Mouse (Mus musculus): ENCODE results near the gene Slc9a1. TPM values are rescaled to one million over a fixed set of nuclear protein-coding genes. Genes with fewer than 3 reads are reported as not detected.

The Slc9a1 gene
- polyA plus RNA-seq, 1 experiment from 2014 or later: 6.9 TPM

DNA sequence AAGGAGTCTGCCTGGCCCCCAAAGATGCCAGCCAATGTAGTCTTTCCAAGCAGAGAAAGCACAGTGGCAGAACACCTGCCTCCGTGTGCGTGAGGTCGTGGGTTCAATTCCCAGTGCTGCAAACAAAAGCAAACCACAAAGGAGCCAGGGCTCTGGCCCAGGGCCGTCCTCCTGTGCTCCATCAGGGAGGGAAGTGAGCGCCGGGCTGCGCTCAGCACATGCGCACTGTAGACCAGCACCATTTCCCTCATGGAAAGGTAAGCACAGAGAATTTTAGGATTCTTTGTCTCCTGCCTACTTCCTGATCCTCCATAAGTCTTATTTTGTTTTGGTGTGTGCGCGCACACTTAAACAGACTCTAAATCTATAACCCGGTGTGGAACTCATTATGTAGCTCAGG lies 78.5 kb downstream of the Slc9a1 start:
- DNase-seq (ENCODE audit: low spot score) (no peak), ATAC-seq (ENCODE audit: insufficient read depth, low FRiP score, low TSS enrichment) (no peak)
- 81% methylated on average over 11 of the region's 11 CpGs for WGBS
- Histone ChIP-seq H3K4me1 (ENCODE audit: control insufficient read depth, insufficient read depth, low read length) (no peaks in the 10 kb centered on the region; the same call in 1 of the 2 replicates), H3K4me3 (ENCODE audit: low read depth, low read length) (no peak overlapping the region), H3K27ac (ENCODE audit: low read depth, low read length) (no peak overlapping the region), H3K9ac (ENCODE audit: low read length) (no peak overlapping the region), H3K36me3 (ENCODE audit: control insufficient read depth, insufficient read depth, low read length) (no peaks in the 10 kb centered on the region), H3K27me3 (ENCODE audit: control insufficient read depth, insufficient read depth, low read length) (no peaks in the 10 kb centered on the region), H3K4me2 (ENCODE audit: low read depth) (no peak overlapping the region), H3K9me3 (ENCODE audit: control insufficient read depth, low read length) (no peaks in the 10 kb centered on the region)

GRCm38 (mm10) chr4:133448708-133449388 lies 79.3 kb downstream of the Slc9a1 start:
- no peak overlapping the region for H3K4me3 ChIP-seq (ENCODE audit: low read depth, low read length)

DNA sequence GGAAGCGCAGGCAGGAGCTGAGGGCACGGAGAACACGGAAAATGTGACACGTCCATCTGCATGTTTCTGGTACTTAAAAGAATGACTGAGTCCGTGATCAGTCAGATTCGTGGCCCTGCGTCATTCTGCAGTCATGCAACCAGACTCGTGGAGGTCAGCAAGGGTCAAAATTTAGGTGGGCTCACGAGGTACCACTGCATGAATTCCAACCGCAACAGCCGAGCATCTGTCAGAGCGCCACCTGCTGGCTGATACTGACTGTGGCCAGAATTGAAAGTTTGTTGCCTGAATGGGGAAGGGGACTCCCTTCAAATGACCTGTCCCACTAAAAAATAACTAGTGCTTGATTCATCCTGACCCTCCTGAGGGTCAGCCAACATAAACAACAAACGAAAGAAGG lies 80.2 kb downstream of the Slc9a1 start:
- no peaks in the 10 kb centered on the region for H3K27me3 ChIP-seq (ENCODE audit: control insufficient read depth, insufficient read depth, low read length)

More at GRCm38 (mm10) chr4:133448708-133449388, 79.3 kb downstream of the Slc9a1 start:
- DNase-seq (ENCODE audit: low spot score) (no peak), ATAC-seq (ENCODE audit: insufficient read depth, low FRiP score, low TSS enrichment) (no peak)
- Histone ChIP-seq H3K4me2 (ENCODE audit: low read depth) (no peak overlapping the region), H3K36me3 (ENCODE audit: control insufficient read depth, insufficient read depth, low read length) (no peaks in the 10 kb centered on the region), H3K27ac (ENCODE audit: low read depth, low read length) (no peak overlapping the region), H3K9ac (ENCODE audit: low read length) (no peak overlapping the region), H3K4me1 (ENCODE audit: control insufficient read depth, insufficient read depth, low read length) (no peaks in the 10 kb centered on the region; the same call in 1 of the 2 replicates), H3K9me3 (ENCODE audit: control insufficient read depth, low read length) (no peaks in the 10 kb centered on the region), H3K27me3 (ENCODE audit: control insufficient read depth, insufficient read depth, low read length) (no peaks in the 10 kb centered on the region)
- 61% methylated on average over 8 of the region's 8 CpGs for WGBS

DNA sequence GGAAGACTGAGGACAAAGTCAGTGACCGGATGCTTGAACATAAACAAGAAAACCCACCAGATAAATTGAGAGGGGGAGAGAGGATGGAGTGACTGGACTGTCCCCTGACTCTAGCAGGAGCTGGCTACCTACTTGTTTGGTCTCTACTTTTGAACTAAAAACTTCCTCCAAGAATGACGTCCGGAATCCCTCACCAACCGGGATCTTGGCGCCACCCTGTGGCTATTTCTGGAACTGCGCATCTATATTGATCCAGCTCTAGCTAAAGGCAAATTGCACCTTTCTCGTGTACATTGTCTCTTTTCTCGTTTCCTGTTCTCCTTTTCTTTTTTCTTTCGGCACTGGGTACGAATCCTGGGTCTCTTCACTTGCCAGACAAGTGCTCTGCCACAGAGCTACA lies 82.0 kb downstream of the Slc9a1 start:
- H3K36me3 ChIP-seq (ENCODE audit: control insufficient read depth, insufficient read depth, low read length): no peaks in the 10 kb centered on the region
- H3K4me1 ChIP-seq (ENCODE audit: control insufficient read depth, insufficient read depth, low read length): no peaks in the 10 kb centered on the region; the same call in 1 of the 2 replicates
- H3K9me3 ChIP-seq (ENCODE audit: control insufficient read depth, low read length): no peaks in the 10 kb centered on the region
- H3K27me3 ChIP-seq (ENCODE audit: control insufficient read depth, insufficient read depth, low read length): no peaks in the 10 kb centered on the region
- WGBS: 16% methylated on average over 10 of the region's 10 CpGs
- no peak overlapping the region for H3K27ac ChIP-seq (ENCODE audit: low read depth, low read length)
- DNase-seq (ENCODE audit: low spot score) (peak; percentile 83), ATAC-seq (ENCODE audit: insufficient read depth, low FRiP score, low TSS enrichment) (no peak)
- H3K4me2 ChIP-seq (ENCODE audit: low read depth): no peak overlapping the region
- no peak overlapping the region for H3K9ac ChIP-seq (ENCODE audit: low read length)
- no peak overlapping the region for H3K4me3 ChIP-seq (ENCODE audit: low read depth, low read length)

More for the DNA sequence above, 80.2 kb downstream of the Slc9a1 start:
- Histone ChIP-seq H3K27ac (ENCODE audit: low read depth, low read length) (no peak overlapping the region), H3K4me2 (ENCODE audit: low read depth) (no peak overlapping the region), H3K4me1 (ENCODE audit: control insufficient read depth, insufficient read depth, low read length) (no peaks in the 10 kb centered on the region; the same call in 1 of the 2 replicates), H3K4me3 (ENCODE audit: low read depth, low read length) (no peak overlapping the region), H3K36me3 (ENCODE audit: control insufficient read depth, insufficient read depth, low read length) (no peaks in the 10 kb centered on the region), H3K9me3 (ENCODE audit: control insufficient read depth, low read length) (no peaks in the 10 kb centered on the region), H3K9ac (ENCODE audit: low read length) (no peak overlapping the region)
- DNase-seq (ENCODE audit: low spot score) (peak; percentile 73), ATAC-seq (ENCODE audit: insufficient read depth, low FRiP score, low TSS enrichment) (no peak)
- 15% methylated on average over 13 of the region's 13 CpGs for WGBS

GRCm38 (mm10) chr4:133452433-133452832 lies 82.9 kb downstream of the Slc9a1 start:
- H3K9ac ChIP-seq (ENCODE audit: low read length): no peak overlapping the region
- no peaks in the 10 kb centered on the region for H3K36me3 ChIP-seq (ENCODE audit: control insufficient read depth, insufficient read depth, low read length)
- H3K4me1 ChIP-seq (ENCODE audit: control insufficient read depth, insufficient read depth, low read length): no peaks in the 10 kb centered on the region; the same call in 1 of the 2 replicates
- WGBS: 83% methylated on average over 5 of the region's 7 CpGs
- H3K4me2 ChIP-seq (ENCODE audit: low read depth): no peak overlapping the region
- no peak overlapping the region for H3K27ac ChIP-seq (ENCODE audit: low read depth, low read length)
- DNase-seq (ENCODE audit: low spot score): no peak
- ATAC-seq (ENCODE audit: insufficient read depth, low FRiP score, low TSS enrichment): no peak
- H3K27me3 ChIP-seq (ENCODE audit: control insufficient read depth, insufficient read depth, low read length): no peaks in the 10 kb centered on the region
- no peaks in the 10 kb centered on the region for H3K9me3 ChIP-seq (ENCODE audit: control insufficient read depth, low read length)
- H3K4me3 ChIP-seq (ENCODE audit: low read depth, low read length): no peak overlapping the region

- Histone ChIP-seq H3K4me1 (ENCODE audit: control insufficient read depth, insufficient read depth, low read length) (no peaks in the 10 kb centered on the region), H3K27me3 (ENCODE audit: control insufficient read depth, insufficient read depth, low read length) (no peaks in the 10 kb centered on the region), H3K4me3 (ENCODE audit: low read depth, low read length) (no peak overlapping the region), H3K9me3 (ENCODE audit: control insufficient read depth, low read length) (no peaks in the 10 kb centered on the region), H3K9ac (ENCODE audit: low read length) (no peak overlapping the region), H3K36me3 (ENCODE audit: control insufficient read depth, insufficient read depth, low read length) (no peaks in the 10 kb centered on the region), H3K27ac (ENCODE audit: low read depth, low read length) (no peak overlapping the region), H3K4me2 (ENCODE audit: low read depth) (no peak overlapping the region)
- no peak for DNase-seq (ENCODE audit: low spot score)
- WGBS: 69% methylated on average over 3 of the region's 3 CpGs
- ATAC-seq (ENCODE audit: insufficient read depth, low FRiP score, low TSS enrichment): no peak
Measured at GRCm38 (mm10) chr4:133458044-133458443, 88.5 kb downstream of the Slc9a1 start.

GRCm38 (mm10) chr4:133460006-133460405 lies 90.5 kb downstream of the Slc9a1 start:
- DNase-seq (ENCODE audit: low spot score) (no peak), ATAC-seq (ENCODE audit: insufficient read depth, low FRiP score, low TSS enrichment) (no peak)
- no peak overlapping the region for H3K4me2 ChIP-seq (ENCODE audit: low read depth)
- H3K27me3 ChIP-seq (ENCODE audit: control insufficient read depth, insufficient read depth, low read length): no peaks in the 10 kb centered on the region
- H3K9me3 ChIP-seq (ENCODE audit: control insufficient read depth, low read length): no peaks in the 10 kb centered on the region
- WGBS: 79% methylated on average over 1 of the region's 1 CpGs
- no peak overlapping the region for H3K27ac ChIP-seq (ENCODE audit: low read depth, low read length)
- H3K4me3 ChIP-seq (ENCODE audit: low read depth, low read length): no peak overlapping the region
- no peak overlapping the region for H3K9ac ChIP-seq (ENCODE audit: low read length)
- H3K4me1 ChIP-seq (ENCODE audit: control insufficient read depth, insufficient read depth, low read length): no peaks in the 10 kb centered on the region
- no peaks in the 10 kb centered on the region for H3K36me3 ChIP-seq (ENCODE audit: control insufficient read depth, insufficient read depth, low read length)

GRCm38 (mm10) chr4:133460796-133461325 lies 91.4 kb downstream of the Slc9a1 start:
- H3K27me3 ChIP-seq (ENCODE audit: control insufficient read depth, insufficient read depth, low read length): no peaks in the 10 kb centered on the region
- H3K4me2 ChIP-seq (ENCODE audit: low read depth): no peak overlapping the region
- H3K4me3 ChIP-seq (ENCODE audit: low read depth, low read length): no peak overlapping the region
- no peak for DNase-seq (ENCODE audit: low spot score)
- no peaks in the 10 kb centered on the region for H3K4me1 ChIP-seq (ENCODE audit: control insufficient read depth, insufficient read depth, low read length)
- no peak overlapping the region for H3K9ac ChIP-seq (ENCODE audit: low read length)
- H3K27ac ChIP-seq (ENCODE audit: low read depth, low read length): no peak overlapping the region
- WGBS: 34% methylated on average over 5 of the region's 5 CpGs
- no peak for ATAC-seq (ENCODE audit: insufficient read depth, low FRiP score, low TSS enrichment)
- no peaks in the 10 kb centered on the region for H3K9me3 ChIP-seq (ENCODE audit: control insufficient read depth, low read length)
- H3K36me3 ChIP-seq (ENCODE audit: control insufficient read depth, insufficient read depth, low read length): no peaks in the 10 kb centered on the region

- Histone ChIP-seq H3K4me1 (ENCODE audit: control insufficient read depth, insufficient read depth, low read length) (no peaks in the 10 kb centered on the region), H3K36me3 (ENCODE audit: control insufficient read depth, insufficient read depth, low read length) (no peaks in the 10 kb centered on the region), H3K4me2 (ENCODE audit: low read depth) (no peak overlapping the region), H3K27ac (ENCODE audit: low read depth, low read length) (no peak overlapping the region), H3K4me3 (ENCODE audit: low read depth, low read length) (no peak overlapping the region), H3K9me3 (ENCODE audit: control insufficient read depth, low read length) (no peaks in the 10 kb centered on the region), H3K9ac (ENCODE audit: low read length) (no peak overlapping the region), H3K27me3 (ENCODE audit: control insufficient read depth, insufficient read depth, low read length) (no peaks in the 10 kb centered on the region)
- 78% methylated on average over 4 of the region's 4 CpGs for WGBS
- DNase-seq (ENCODE audit: low spot score) (no peak), ATAC-seq (ENCODE audit: insufficient read depth, low FRiP score, low TSS enrichment) (no peak)
Measured at GRCm38 (mm10) chr4:133461362-133461761, 91.9 kb downstream of the Slc9a1 start.
